Mouse (Mus musculus) kidney, adult 2 months (tissue): ENCODE results near the gene Cd47. TPM values are rescaled to one million over a fixed set of nuclear protein-coding genes. Genes with fewer than 3 reads are reported as not detected.

ENCODE experiments used
- DNase-seq: peaks from one replicate; pipeline ENCODE4 v3.0.0; 2021
- H3K27ac ChIP-seq: fragments of 200-500 bp; 2 replicates; pipeline ENCODE4 v1.5.1; 2012; ENCODE audit warnings: low read depth, low read length, control low read depth, inconsistent platforms; ENCODE audit not compliant: insufficient read depth
- H3K27me3 ChIP-seq: fragments of 200-500 bp; replicated peaks from 2 replicates; pipeline ENCODE4 v1.6.1; 2012; ENCODE audit warnings: mild to moderate bottlenecking, moderate library complexity, low read length, inconsistent platforms; ENCODE audit not compliant: control insufficient read depth, insufficient read depth
- H3K36me3 ChIP-seq: fragments of 200-500 bp; 2 replicates; pipeline ENCODE4 v1.6.1; 2012; ENCODE audit warnings: mild to moderate bottlenecking, moderate library complexity, low read length, inconsistent platforms; ENCODE audit not compliant: control insufficient read depth, insufficient read depth
- H3K4me1 ChIP-seq: fragments of 200-500 bp; 2 replicates; pipeline ENCODE4 v1.6.1; 2011; ENCODE audit warnings: low read length; ENCODE audit not compliant: control insufficient read depth, insufficient read depth
- H3K4me3 ChIP-seq: fragments of 200-500 bp; 2 replicates; pipeline ENCODE4 v1.5.1; 2011; ENCODE audit warnings: mild to moderate bottlenecking, low read depth, low read length, control low read depth; ENCODE audit not compliant: insufficient read depth
- CTCF ChIP-seq: fragments of 200-500 bp; conservative IDR thresholded peaks from 2 replicates; pipeline ENCODE4 v1.5.1; 2011; ENCODE audit warnings: low read depth, mild to moderate bottlenecking, control low read depth, low read length, moderate library complexity, mixed read lengths; ENCODE audit not compliant: insufficient read depth, insufficient read length
- POLR2A ChIP-seq: fragments of 200-500 bp; IDR thresholded peaks from one replicate; pipeline ENCODE4 v1.6.1; 2011; ENCODE audit warnings: low read depth, low read length, control low read depth
- WGBS: fragments of 180-500 bp; shearing (Covaris S2); methylation state at CpG from one replicate; pipeline ENCODE4 v1.1.7; 2018; 5-methylcytosine and 5-hydroxymethylcytosine counted together
- polyA plus RNA-seq: library from polyadenylated mRNA; depleted of rRNA; stranded (reverse); fragments of >200 nt; gene quantifications from 2 replicates; pipeline ENCODE4 v1.2.3, GENCODE M21; 2012; rRNA removed

Cd47 gene
- polyA plus RNA-seq, 1 experiment: 36.5 TPM

DNA sequence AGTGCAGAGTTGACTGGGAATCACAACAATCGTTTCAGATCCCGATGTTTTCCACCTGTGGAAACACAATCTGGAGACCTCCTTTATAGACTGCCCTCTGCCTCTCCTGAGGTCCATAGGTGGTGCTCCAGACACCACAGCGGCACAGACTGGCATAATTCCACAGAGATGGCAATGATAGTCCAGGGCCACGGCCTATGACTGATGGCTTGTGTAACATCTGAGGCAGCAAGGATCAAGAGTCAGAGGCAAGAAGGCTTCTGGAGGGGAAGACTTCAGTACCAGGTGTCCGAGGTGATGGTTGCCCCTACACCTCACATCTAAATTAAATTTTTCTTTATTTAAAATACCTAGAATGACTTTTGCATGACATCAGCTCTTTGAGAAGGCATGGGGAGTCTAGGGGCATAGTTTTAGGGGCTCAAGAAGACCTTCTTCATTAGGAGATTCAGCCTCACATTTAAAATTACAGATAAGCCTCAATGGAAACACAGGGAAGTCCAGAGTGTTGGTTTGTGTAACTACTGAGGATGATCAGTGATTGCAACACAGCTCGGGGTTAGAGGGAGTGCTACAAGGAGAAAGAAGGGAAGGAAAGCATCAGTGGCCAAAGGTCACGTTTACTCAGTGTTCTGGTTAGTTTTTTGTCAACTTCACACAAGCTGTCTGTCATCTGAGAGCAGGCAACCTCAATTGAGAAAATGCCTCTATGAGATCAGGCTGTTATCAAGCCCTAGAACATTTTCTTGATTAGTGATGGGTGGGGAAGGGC, 156.4 kb downstream of the Cd47 start:
- Histone ChIP-seq H3K36me3 (no peaks in the 10 kb centered on the region), H3K27ac (no peak overlapping the region), H3K4me1 (peaks cover 3% of the 10 kb centered on the region; the same call in 1 of the 2 replicates), H3K27me3 (no peaks in the 10 kb centered on the region), H3K4me3 (no peak overlapping the region)
- 86% methylated on average over 7 of the region's 7 CpGs for WGBS
- TF ChIP-seq CTCF (no peak), POLR2A (no peak)
- DNase-seq: no peak

DNA sequence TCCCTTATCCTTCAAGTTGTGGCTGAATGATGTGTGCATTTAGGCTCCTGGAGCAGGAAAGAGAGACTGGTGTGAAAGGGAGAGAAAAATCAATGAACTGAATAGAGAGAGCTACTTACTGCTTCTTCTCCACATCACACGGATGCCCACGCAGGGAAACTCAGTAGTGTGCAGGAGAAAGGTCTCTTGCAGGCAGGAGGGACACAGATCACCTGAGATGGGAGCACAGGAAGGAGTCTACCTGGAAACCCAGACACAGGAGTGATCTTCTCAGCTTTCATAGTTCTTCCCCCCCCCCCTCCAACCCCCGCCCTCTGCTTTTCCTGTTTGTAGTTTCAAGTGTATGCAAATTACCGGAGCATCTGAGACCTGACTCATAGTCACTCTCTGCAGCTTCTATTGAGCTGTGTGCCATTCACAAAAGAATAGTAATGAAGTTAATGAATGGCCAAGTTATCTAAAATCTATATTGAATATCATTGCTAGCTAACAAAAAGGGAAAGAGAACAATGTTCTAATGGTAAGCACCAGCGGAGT, 158.6 kb downstream of the Cd47 start:
- 80% methylated on average over 5 of the region's 5 CpGs for WGBS
- Histone ChIP-seq H3K27ac (no peak overlapping the region), H3K27me3 (no peaks in the 10 kb centered on the region), H3K4me3 (no peak overlapping the region), H3K36me3 (no peaks in the 10 kb centered on the region), H3K4me1 (no peaks in the 10 kb centered on the region)
- no peak for DNase-seq
- TF ChIP-seq CTCF: no peak
- TF ChIP-seq POLR2A: no peak

DNA sequence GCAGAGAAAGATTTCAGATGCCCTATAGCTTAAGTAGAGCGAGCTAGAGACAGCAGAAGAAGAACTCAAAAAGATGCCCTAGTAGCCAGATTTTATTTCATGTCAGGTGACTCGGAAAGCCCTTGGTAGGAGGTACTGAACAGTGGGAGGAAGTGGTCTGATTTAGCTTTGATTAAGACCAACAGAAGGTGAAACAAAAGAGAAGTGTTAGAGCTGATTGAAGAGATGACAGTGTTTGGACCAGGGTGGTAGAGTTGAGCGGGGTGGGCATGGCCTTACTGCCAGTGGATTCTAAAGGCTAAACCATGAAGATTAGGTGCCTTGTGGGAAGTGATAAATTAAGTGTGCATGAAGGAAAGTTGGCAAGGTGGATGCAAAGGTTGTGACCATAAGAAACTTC, 162.0 kb downstream of the Cd47 start:
- H3K27ac ChIP-seq: no peak overlapping the region
- no peaks in the 10 kb centered on the region for H3K4me1 ChIP-seq
- H3K27me3 ChIP-seq: no peaks in the 10 kb centered on the region
- 86% methylated on average over 3 of the region's 3 CpGs for WGBS
- H3K4me3 ChIP-seq: no peak overlapping the region
- H3K36me3 ChIP-seq: no peaks in the 10 kb centered on the region
- TF ChIP-seq POLR2A: no peak
- no peak for DNase-seq

DNA sequence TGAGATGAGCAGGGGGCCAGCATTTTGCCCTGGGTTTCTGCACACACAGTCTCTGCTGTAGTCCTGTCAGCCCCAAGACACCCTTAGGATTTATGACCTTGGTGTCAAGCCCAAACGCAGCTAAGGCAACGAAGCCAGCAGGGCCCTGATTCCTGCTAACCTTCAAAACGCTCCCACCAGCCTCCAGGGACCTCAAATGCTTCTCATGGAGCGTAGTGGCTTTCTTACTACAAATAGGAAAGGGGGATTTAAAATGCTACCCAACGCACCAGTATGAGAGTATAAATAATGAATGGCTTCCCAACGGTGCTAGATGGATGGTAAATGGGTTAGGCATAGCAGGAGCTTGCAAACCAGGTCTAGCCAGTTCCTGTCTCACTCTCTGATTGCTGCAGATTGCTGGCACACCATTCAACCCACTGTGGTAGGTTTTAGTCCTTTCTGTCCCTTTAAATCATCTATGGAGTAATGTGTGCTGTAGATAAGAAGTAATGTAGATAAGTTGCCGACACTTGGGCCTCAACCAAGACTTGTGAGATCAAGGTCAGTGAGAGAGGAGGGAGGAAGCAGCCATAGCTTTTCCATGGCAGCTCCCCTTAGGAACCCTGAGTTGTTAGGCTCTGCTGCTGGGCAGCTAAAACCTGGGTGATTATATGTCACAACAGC, 164.1 kb downstream of the Cd47 start:
- no peaks in the 10 kb centered on the region for H3K4me1 ChIP-seq
- no peak for DNase-seq
- no peaks in the 10 kb centered on the region for H3K36me3 ChIP-seq
- TF ChIP-seq POLR2A (no peak), CTCF (no peak)
- no peaks in the 10 kb centered on the region for H3K27me3 ChIP-seq
- H3K27ac ChIP-seq: no peak overlapping the region
- no peak overlapping the region for H3K4me3 ChIP-seq
- WGBS: 53% methylated on average over 7 of the region's 7 CpGs

Other genes starting within 250 kb of the Cd47 start
- gene Ift57, start 101.3 kb upstream of the Cd47 start, polyA plus RNA-seq: 6.6 and 11.7 TPM in 2 replicates